Mouse (Mus musculus): ENCODE measurements at regions not wholly inside any gene's neighbourhood (a gene's known extent, or its start where the extent isn't known, plus 50 kb on each side); places are given as distances from the start of the nearest gene placed in this dataset.
"Not testable (repeated sequence)": the region's sequence is repeated elsewhere in the genome, so short reads cannot be mapped to it uniquely, and the experiment has no call there.

- DNase-seq (ENCODE audit: low read depth, low spot score): no peak
Measured at GRCm38 (mm10) chrX:77307374-77307773, 203.4 kb upstream of the Tbl1x start.

- peak; percentile 45 for DNase-seq (ENCODE audit: low read depth, low spot score)
Measured at GRCm38 (mm10) chrX:77314384-77314783, 196.4 kb upstream of the Tbl1x start.

GRCm38 (mm10) chrX:77323644-77324043 lies 187.2 kb upstream of the Tbl1x start:
- no peak for DNase-seq (ENCODE audit: low read depth, low spot score)

- DNase-seq (ENCODE audit: low read depth, low spot score): no peak
Measured at GRCm38 (mm10) chrX:77353181-77353580, 157.6 kb upstream of the Tbl1x start.

GRCm38 (mm10) chrX:77360551-77360950 lies 150.3 kb upstream of the Tbl1x start:
- no peak for DNase-seq (ENCODE audit: low read depth, low spot score)

- DNase-seq (ENCODE audit: low read depth, low spot score): no peak
Measured at GRCm38 (mm10) chrX:77361106-77361505, 149.7 kb upstream of the Tbl1x start.

GRCm38 (mm10) chrX:77363657-77364056 lies 147.2 kb upstream of the Tbl1x start:
- DNase-seq (ENCODE audit: low read depth, low spot score): no peak

- no peak for DNase-seq (ENCODE audit: low read depth, low spot score)
Measured at GRCm38 (mm10) chrX:77367351-77367750, 143.5 kb upstream of the Tbl1x start.

GRCm38 (mm10) chrX:77387271-77387670 lies 123.5 kb upstream of the Tbl1x start:
- DNase-seq (ENCODE audit: low read depth, low spot score): no peak

- DNase-seq (ENCODE audit: low read depth, low spot score): no peak
Measured at GRCm38 (mm10) chrX:77391760-77392446, 118.9 kb upstream of the Tbl1x start.

- DNase-seq (ENCODE audit: low read depth, low spot score): no peak
Measured at GRCm38 (mm10) chrX:77406896-77407295, 103.9 kb upstream of the Tbl1x start.

GRCm38 (mm10) chrX:77407925-77408324 lies 102.9 kb upstream of the Tbl1x start:
- no peak for DNase-seq (ENCODE audit: low read depth, low spot score)

- no peak for DNase-seq (ENCODE audit: low read depth, low spot score)
Measured at GRCm38 (mm10) chrX:77409370-77409769, 101.4 kb upstream of the Tbl1x start.

- DNase-seq (ENCODE audit: low read depth, low spot score): no peak
Measured at GRCm38 (mm10) chrX:77410812-77411211, 100.0 kb upstream of the Tbl1x start.

GRCm38 (mm10) chrX:77414156-77414555 lies 96.7 kb upstream of the Tbl1x start:
- DNase-seq (ENCODE audit: low read depth, low spot score): no peak

- peak; percentile 51 for DNase-seq (ENCODE audit: low read depth, low spot score)
Measured at GRCm38 (mm10) chrX:77417766-77418165, 93.0 kb upstream of the Tbl1x start.

- no peak for DNase-seq (ENCODE audit: low read depth, low spot score)
Measured at GRCm38 (mm10) chrX:77422206-77422605, 88.6 kb upstream of the Tbl1x start.

GRCm38 (mm10) chrX:77424792-77425727 lies 85.8 kb upstream of the Tbl1x start:
- no peak for DNase-seq (ENCODE audit: low read depth, low spot score)

GRCm38 (mm10) chrX:77425728-77426102 lies 85.1 kb upstream of the Tbl1x start:
- peak; percentile 5 for DNase-seq (ENCODE audit: low read depth, low spot score)

- DNase-seq (ENCODE audit: low read depth, low spot score): not testable (repeated sequence)
Measured at GRCm38 (mm10) chrX:77426836-77427235, 84.0 kb upstream of the Tbl1x start.

GRCm38 (mm10) chrX:77432001-77432565 lies 78.7 kb upstream of the Tbl1x start:
- no peak for DNase-seq (ENCODE audit: low read depth, low spot score)

Measured in CD4-positive, CD25-positive, alpha-beta regulatory T cell, adult 2 months (primary cell).